Mouse (Mus musculus): ENCODE measurements around the gene Polrmt. TPM values are rescaled to one million over a fixed set of nuclear protein-coding genes. Genes with fewer than 3 reads are reported as not detected.
"Not testable (repeated sequence)": the region's sequence is repeated elsewhere in the genome, so short reads cannot be mapped to it uniquely, and the experiment has no call there.

Polrmt gene
- polyA plus RNA-seq, 1 experiment from 2014 or later, result 58.6 TPM

GRCm38 (mm10) chr10:79768400-79768799, 22.0 kb upstream of the Polrmt start:
- peaks cover 17% of the 10 kb centered on the region for H3K36me3 ChIP-seq
- WGBS, result 2% methylated on average over 5 of the region's 5 CpGs
- H3K4me1 ChIP-seq, result peaks cover 46% of the 10 kb centered on the region
- H3K27ac ChIP-seq, result no peak overlapping the region
- no peaks in the 10 kb centered on the region for H3K9me3 ChIP-seq (replicated peaks)
- H3K4me3 ChIP-seq, result 0 out of 2 replicates have a peak overlapping the region, but pooled peaks have one; percentile 97
- 0 out of 2 replicates have a peak, but pooled peaks cover 10% of the 10 kb centered on the region for H3K27me3 ChIP-seq (ENCODE audit: low read depth, poor library complexity, severe bottlenecking)
- peak; percentile 89 for DNase-seq (ENCODE audit: low spot score)

GRCm38 (mm10) chr10:79767372-79768244, 21.2 kb upstream of the Polrmt start:
- 0 out of 2 replicates have a peak, but pooled peaks cover 10% of the 10 kb centered on the region for H3K27me3 ChIP-seq (ENCODE audit: low read depth, poor library complexity, severe bottlenecking)
- WGBS, result 13% methylated on average over 40 of the region's 40 CpGs
- peak; percentile 92 for DNase-seq (ENCODE audit: low spot score)
- H3K4me1 ChIP-seq, result peaks cover 46% of the 10 kb centered on the region
- peaks cover 25% of the 10 kb centered on the region for H3K36me3 ChIP-seq
- no peaks in the 10 kb centered on the region for H3K9me3 ChIP-seq (replicated peaks)
- peak overlapping the region; percentile 96 for H3K27ac ChIP-seq
- H3K4me3 ChIP-seq, result peak overlapping the region; percentile 97

DNA sequence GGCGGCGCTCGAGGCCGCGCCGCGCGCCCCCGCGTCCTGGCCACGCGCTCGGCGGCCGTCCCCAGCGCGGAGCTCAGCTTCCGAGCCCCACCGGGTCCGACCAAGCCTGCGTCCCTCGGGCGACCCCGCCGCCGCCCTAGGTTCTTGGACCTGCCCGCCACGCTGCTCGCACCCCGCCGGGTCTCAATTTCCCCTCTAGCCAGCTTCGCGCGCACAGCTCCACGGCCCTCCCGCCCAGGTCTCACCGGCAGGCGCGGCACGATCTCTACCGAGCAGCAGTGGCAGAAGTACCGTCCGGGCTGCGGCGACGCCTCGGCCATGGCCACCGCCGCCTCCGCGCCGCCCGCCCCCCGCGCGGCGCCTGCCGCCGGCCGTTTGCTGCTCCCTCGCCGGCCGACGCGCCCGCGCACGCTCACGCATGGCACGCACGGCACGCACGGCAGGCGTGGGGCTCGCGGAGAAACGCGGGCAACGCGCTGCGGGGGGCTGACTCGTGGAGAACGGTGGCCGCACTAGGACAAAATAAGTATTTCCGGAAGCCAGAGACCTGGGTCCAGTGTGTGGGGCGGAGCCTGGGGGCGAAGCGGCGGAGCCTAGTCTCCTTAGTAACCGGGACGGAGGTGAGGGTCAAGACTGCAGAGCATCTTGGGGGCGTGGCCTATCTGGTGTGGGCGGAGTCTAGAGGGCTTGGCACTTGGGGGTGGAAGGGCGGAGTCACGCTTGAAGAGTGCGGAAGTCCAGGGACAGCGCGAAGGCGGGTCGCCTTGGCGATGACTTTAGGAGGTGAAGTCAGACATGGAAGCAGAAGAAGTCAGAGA, 20.3 kb upstream of the Polrmt start, which contains the start of gene Rnf126:
Gene Rnf126 (minus strand): TSS at position 445 of the 818 bp plus-strand sequence.
- Histone ChIP-seq H3K4me1 (peaks cover 46% of the 10 kb centered on the region), H3K4me3 (peak within 1 kb of the TSS; percentile 97), H3K27me3 (ENCODE audit: low read depth, poor library complexity, severe bottlenecking) (0 out of 2 replicates have a peak, but pooled peaks cover 10% of the 10 kb centered on the region), H3K9me3 (replicated peaks) (no peaks in the 10 kb centered on the region), H3K36me3 (peaks cover 34% of the 10 kb centered on the region), H3K27ac (peak within 1 kb of the TSS; percentile 96)
- under 1% methylated on average over 101 of the region's 101 CpGs for WGBS
- peak; percentile 99 for DNase-seq (ENCODE audit: low spot score)

DNA sequence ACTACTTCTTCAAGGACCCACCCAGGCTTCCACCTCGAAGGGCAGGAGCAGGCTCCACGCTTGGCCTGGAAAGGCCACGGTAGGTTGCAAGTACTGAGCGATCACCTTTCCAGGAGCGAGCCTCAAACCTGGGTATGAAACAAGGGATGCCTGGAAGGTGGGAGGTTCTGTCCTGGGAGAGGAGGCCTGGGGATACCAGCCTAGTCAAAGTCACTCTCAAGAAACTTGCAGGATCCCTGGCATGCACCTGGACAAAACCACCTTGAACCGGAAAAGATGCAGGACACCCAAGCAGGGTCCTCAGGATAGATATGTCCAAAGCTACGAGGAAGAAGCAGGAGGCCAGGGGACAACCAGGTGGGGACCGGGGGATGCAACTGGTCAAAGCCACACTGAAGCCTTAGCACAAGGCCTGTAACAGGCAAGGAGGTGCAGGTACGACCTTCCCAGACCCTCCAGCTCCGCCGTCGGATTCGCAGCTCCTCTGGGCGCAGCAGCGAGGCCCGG, 19.7 kb upstream of the Polrmt start:
- Histone ChIP-seq H3K4me1 (peaks cover 46% of the 10 kb centered on the region), H3K9me3 (replicated peaks) (no peaks in the 10 kb centered on the region), H3K4me3 (peak overlapping the region; percentile 97), H3K27me3 (ENCODE audit: low read depth, poor library complexity, severe bottlenecking) (0 out of 2 replicates have a peak, but pooled peaks cover 9% of the 10 kb centered on the region), H3K36me3 (peaks cover 40% of the 10 kb centered on the region), H3K27ac (peak overlapping the region; percentile 96)
- DNase-seq (ENCODE audit: low spot score), result no peak
- WGBS, result 12% methylated on average over 16 of the region's 16 CpGs

- 88% methylated on average over 2 of the region's 2 CpGs for WGBS
- Histone ChIP-seq H3K36me3 (peaks cover 48% of the 10 kb centered on the region), H3K4me3 (peak overlapping the region; percentile 97), H3K27me3 (ENCODE audit: low read depth, poor library complexity, severe bottlenecking) (0 out of 2 replicates have a peak, but pooled peaks cover 1% of the 10 kb centered on the region), H3K9me3 (replicated peaks) (no peaks in the 10 kb centered on the region), H3K27ac (peak overlapping the region; percentile 96; the same call in 1 of the 2 replicates), H3K4me1 (peaks cover 46% of the 10 kb centered on the region)
- no peak for DNase-seq (ENCODE audit: low spot score)
Measured at GRCm38 (mm10) chr10:79765228-79765745, 18.9 kb upstream of the Polrmt start.

- Histone ChIP-seq H3K27ac (no peak overlapping the region), H3K27me3 (ENCODE audit: low read depth, poor library complexity, severe bottlenecking) (no peaks in the 10 kb centered on the region), H3K4me3 (no peak overlapping the region), H3K4me1 (peaks cover 46% of the 10 kb centered on the region), H3K36me3 (peaks cover 58% of the 10 kb centered on the region), H3K9me3 (replicated peaks) (no peaks in the 10 kb centered on the region)
- DNase-seq (ENCODE audit: low spot score), result no peak
- whole genome bisulfite sequencing, result 86% methylated on average over 7 of the region's 7 CpGs
Measured at GRCm38 (mm10) chr10:79764234-79764633, 17.9 kb upstream of the Polrmt start.

- no peak overlapping the region for H3K4me3 ChIP-seq
- H3K27ac ChIP-seq, result no peak overlapping the region
- H3K9me3 ChIP-seq (replicated peaks), result no peaks in the 10 kb centered on the region
- H3K4me1 ChIP-seq, result peaks cover 37% of the 10 kb centered on the region
- H3K36me3 ChIP-seq, result peaks cover 72% of the 10 kb centered on the region
- H3K27me3 ChIP-seq (ENCODE audit: low read depth, poor library complexity, severe bottlenecking), result no peaks in the 10 kb centered on the region
- no peak for DNase-seq (ENCODE audit: low spot score)
- WGBS, result 88% methylated on average over 3 of the region's 3 CpGs
Measured at GRCm38 (mm10) chr10:79762875-79763274, 16.5 kb upstream of the Polrmt start.

GRCm38 (mm10) chr10:79760603-79761143, 14.3 kb upstream of the Polrmt start:
- Histone ChIP-seq H3K4me3 (no peak overlapping the region), H3K36me3 (peaks cover 94% of the 10 kb centered on the region), H3K27me3 (ENCODE audit: low read depth, poor library complexity, severe bottlenecking) (no peaks in the 10 kb centered on the region), H3K27ac (no peak overlapping the region), H3K4me1 (peaks cover 24% of the 10 kb centered on the region), H3K9me3 (replicated peaks) (no peaks in the 10 kb centered on the region)
- 95% methylated on average over 11 of the region's 11 CpGs for WGBS
- DNase-seq (ENCODE audit: low spot score), result no peak

DNA sequence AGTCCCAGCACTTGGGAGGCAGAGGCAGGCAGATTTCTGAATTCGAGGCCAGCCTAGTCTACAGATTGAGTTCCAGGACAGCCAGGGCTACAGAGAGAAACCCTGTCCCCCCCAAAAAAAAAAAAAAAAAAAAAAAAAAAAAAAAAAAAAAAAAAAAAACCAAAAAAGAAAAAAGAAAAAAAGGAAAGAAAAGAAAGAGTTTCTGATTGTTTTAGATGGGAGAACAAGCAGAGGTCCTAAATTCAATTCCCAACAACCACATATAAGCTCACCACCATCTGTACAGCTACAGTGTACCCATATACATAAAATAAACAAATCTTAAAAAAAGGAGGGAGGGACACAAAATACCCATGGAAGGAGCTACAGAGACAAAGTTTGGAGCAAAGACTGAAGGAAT, 13.3 kb upstream of the Polrmt start:
- not testable (repeated sequence) for H3K9me3 ChIP-seq (replicated peaks); H3K27me3 ChIP-seq (ENCODE audit: low read depth, poor library complexity, severe bottlenecking); H3K27ac ChIP-seq; DNase-seq (ENCODE audit: low spot score); H3K4me3 ChIP-seq
- Histone ChIP-seq H3K36me3 (peaks cover 91% of the 10 kb centered on the region), H3K4me1 (peaks cover 24% of the 10 kb centered on the region)
- 97% methylated on average over 1 of the region's 1 CpGs for WGBS

DNA sequence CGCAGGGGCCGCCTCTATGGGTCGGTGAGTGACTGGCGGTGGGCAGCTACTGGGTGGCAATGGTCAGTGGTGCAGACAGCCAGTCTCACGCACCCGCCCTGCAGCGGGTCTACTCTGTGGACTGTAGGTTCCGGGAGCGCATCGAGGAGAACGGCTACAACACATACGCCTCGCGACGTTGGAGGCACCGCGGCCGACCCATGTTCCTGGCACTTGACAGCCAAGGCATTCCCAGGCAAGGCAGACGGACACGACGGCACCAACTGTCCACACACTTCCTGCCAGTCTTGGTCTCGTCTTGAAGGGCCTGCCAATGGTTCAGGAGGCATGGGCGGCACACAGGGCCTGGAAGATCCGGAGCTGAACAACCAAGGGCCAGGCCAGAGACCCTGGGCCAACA, 10.3 kb upstream of the Polrmt start:
- Histone ChIP-seq H3K36me3 (peaks cover 64% of the 10 kb centered on the region), H3K9me3 (replicated peaks) (no peaks in the 10 kb centered on the region), H3K27ac (no peak overlapping the region), H3K4me1 (peaks cover 14% of the 10 kb centered on the region), H3K4me3 (no peak overlapping the region), H3K27me3 (ENCODE audit: low read depth, poor library complexity, severe bottlenecking) (no peaks in the 10 kb centered on the region)
- WGBS, result 91% methylated on average over 24 of the region's 24 CpGs
- DNase-seq (ENCODE audit: low spot score), result no peak

DNA sequence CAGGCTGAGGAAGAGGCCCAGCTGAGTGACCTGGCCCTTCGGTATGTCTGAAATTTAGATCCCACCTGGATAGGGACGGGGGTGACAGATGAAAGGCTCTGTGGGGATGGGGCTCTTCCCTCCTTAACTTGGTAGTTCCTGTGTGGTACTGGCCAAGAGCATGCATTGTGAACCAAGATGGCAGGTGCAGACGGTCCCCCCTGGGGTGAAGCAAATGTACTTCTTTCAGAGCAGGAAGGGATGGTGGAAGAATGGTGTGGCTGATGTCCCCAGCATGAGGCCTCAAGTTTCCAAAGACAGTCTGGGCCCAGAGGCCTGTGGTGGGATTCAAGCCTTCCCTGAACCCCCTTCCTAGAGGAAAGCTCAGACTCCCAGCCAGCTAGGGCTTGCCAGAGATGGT, 9.5 kb upstream of the Polrmt start:
- H3K36me3 ChIP-seq, result peaks cover 56% of the 10 kb centered on the region
- H3K4me3 ChIP-seq, result no peak overlapping the region

DNA sequence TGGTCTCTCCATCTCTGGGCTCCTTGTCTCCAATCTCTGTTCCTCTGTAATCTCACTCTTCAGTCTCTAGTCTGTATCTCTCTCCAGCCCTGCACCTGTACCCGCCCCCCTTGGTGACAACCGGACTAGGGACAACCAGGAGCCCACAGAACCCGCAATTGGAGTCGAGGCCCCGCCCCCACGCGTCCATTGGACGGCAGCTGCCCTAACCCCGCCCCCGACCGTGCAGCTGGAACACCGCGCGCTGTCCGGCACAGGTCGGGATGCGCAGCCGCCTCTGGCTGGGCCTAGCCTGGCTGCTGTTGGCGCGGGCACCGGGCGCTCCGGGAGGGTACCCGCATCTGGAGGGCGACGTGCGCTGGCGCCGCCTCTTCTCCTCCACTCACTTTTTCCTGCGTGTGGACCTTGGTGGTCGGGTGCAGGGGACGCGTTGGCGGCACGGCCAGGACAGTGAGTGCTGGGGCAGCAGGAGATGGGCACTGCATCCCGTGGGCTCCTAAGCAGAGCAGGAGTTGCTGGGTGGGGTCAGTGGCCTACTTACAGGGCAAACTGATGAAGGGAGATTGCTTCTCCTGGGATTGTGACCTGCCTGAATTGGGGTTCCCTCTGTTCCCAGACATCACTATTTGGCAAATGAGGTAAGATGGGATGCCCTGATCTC, 8.6 kb upstream of the Polrmt start, which contains the start of gene Fgf22:
Gene Fgf22 (plus strand): TSS at position 221 of the 661 bp plus-strand sequence.
- no peaks in the 10 kb centered on the region for H3K9me3 ChIP-seq (replicated peaks)
- H3K27ac ChIP-seq, result peak within 1 kb of the TSS; percentile 25; the same call in 1 of the 2 replicates
- under 1% methylated on average over 36 of the region's 36 CpGs for WGBS
- H3K4me1 ChIP-seq, result peaks cover 14% of the 10 kb centered on the region
- H3K27me3 ChIP-seq (ENCODE audit: low read depth, poor library complexity, severe bottlenecking), result no peaks in the 10 kb centered on the region
- peak; percentile 84 for DNase-seq (ENCODE audit: low spot score)
- H3K4me3 ChIP-seq, result peak within 1 kb of the TSS; percentile 49
- H3K36me3 ChIP-seq, result peaks cover 47% of the 10 kb centered on the region

More for the DNA sequence above, 9.5 kb upstream of the Polrmt start:
- no peak overlapping the region for H3K27ac ChIP-seq
- peaks cover 14% of the 10 kb centered on the region for H3K4me1 ChIP-seq
- no peak for DNase-seq (ENCODE audit: low spot score)
- H3K9me3 ChIP-seq (replicated peaks), result no peaks in the 10 kb centered on the region
- 81% methylated on average over 3 of the region's 3 CpGs for WGBS
- no peaks in the 10 kb centered on the region for H3K27me3 ChIP-seq (ENCODE audit: low read depth, poor library complexity, severe bottlenecking)
